Mouse (Mus musculus): ENCODE results near the gene Marveld2. TPM values are rescaled to one million over a fixed set of nuclear protein-coding genes. Genes with fewer than 3 reads are reported as not detected.
A peak's percentile ranks its signal among the peaks of the same experiment; 100 is the strongest.

Marveld2 gene
- polyA plus RNA-seq (2015; fragmentation: Nextera tagmentation; extraction: Ambion mirVana) = 2.5 and 4.9 TPM in 2 replicates

GRCm38 (mm10) chr13:100616181-100617087 lies at the start of gene Marveld2:
TSS of gene Marveld2 (minus strand) at chr13:100616971.
- whole genome bisulfite sequencing = 4% methylated on average over 68 of the region's 77 CpGs

GRCm38 (mm10) chr13:100659864-100660456 lies 43.2 kb upstream of the Marveld2 start:
- peak; percentile 69; the same call in 1 of the 2 replicates for ATAC-seq (ENCODE audit: low FRiP score)
- Histone ChIP-seq H3K36me3 (peaks cover 9% of the 10 kb centered on the region), H3K4me3 (replicated peaks) (no peak overlapping the region), H3K4me2 (no peak overlapping the region), H3K4me1 (no peaks in the 10 kb centered on the region), H3K9ac (replicated peaks) (no peak overlapping the region), H3K27me3 (replicated peaks) (no peaks in the 10 kb centered on the region), H3K27ac (replicated peaks) (no peak overlapping the region), H3K9me3 (replicated peaks) (no peaks in the 10 kb centered on the region)
- whole genome bisulfite sequencing = 48% methylated on average over 4 of the region's 4 CpGs

More at GRCm38 (mm10) chr13:100616181-100617087, at the start of gene Marveld2:
- Histone ChIP-seq H3K4me3 (replicated peaks) (peak within 1 kb of the TSS; percentile 48), H3K9ac (replicated peaks) (peak within 1 kb of the TSS; percentile 51), H3K36me3 (peaks cover 34% of the 10 kb centered on the region), H3K9me3 (replicated peaks) (no peaks in the 10 kb centered on the region), H3K27ac (replicated peaks) (no peak within 1 kb of the TSS), H3K4me1 (peaks cover 3% of the 10 kb centered on the region; the same call in 1 of the 2 replicates), H3K27me3 (replicated peaks) (peaks cover 14% of the 10 kb centered on the region), H3K4me2 (peak within 1 kb of the TSS; percentile 80)
- peak; percentile 49; the same call in 1 of the 2 replicates for ATAC-seq (ENCODE audit: low FRiP score)

- peaks cover 5% of the 10 kb centered on the region for H3K36me3 ChIP-seq
- no peaks in the 10 kb centered on the region for H3K27me3 ChIP-seq (replicated peaks)
- H3K9ac ChIP-seq (replicated peaks) = no peak overlapping the region
- H3K4me1 ChIP-seq = peaks cover 4% of the 10 kb centered on the region
- no peak overlapping the region for H3K4me3 ChIP-seq (replicated peaks)
- no peak overlapping the region for H3K4me2 ChIP-seq
- 92% methylated on average over 5 of the region's 5 CpGs for WGBS
- H3K9me3 ChIP-seq (replicated peaks) = no peaks in the 10 kb centered on the region
- H3K27ac ChIP-seq (replicated peaks) = no peak overlapping the region
- no peak for ATAC-seq (ENCODE audit: low FRiP score)
Measured at GRCm38 (mm10) chr13:100658091-100658490, 41.3 kb upstream of the Marveld2 start.

DNA sequence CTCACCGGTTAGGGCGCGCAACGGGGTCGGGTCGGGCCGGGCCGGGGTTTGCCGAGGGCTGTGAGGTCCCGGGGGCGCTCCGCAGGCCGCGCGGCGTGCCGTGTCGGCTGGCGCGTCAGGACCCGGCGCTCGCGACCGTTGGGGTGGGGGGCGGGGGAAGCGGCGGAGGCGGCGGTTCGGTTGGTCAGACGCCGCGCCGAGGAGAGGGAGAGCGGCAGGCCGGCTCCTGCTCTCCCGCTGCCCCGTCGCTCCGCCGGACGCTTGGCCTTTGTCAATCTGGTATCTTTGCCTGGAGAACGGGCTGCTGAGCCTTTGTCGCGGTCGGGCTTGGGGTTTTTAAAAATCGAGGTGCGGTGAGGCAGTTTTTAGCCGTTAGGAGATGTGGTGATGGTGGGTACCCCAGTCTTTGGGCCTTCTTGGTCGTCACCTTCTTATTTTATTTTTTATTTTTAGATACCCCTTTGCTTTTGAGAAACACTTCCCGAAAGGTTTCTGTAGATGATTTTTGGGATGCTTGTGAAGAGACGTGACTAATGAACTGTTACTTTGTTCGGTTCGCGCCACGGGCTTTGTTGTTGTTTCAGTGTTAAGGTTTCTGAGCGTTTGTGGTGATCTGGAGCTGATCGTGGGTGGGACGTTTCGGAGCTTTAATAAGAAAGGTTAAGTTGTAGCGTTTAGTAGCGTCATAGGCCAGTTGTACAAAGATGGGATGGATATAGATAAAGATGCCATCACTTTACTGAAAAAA lies 34.8 kb upstream of the Marveld2 start, which contains the start of gene Taf9:
TSS of gene Taf9 (plus strand) at position 141 of the 748 bp plus-strand sequence.
- Histone ChIP-seq H3K4me1 (peaks cover 17% of the 10 kb centered on the region), H3K9me3 (replicated peaks) (no peaks in the 10 kb centered on the region), H3K27ac (replicated peaks) (peak within 1 kb of the TSS; percentile 96), H3K9ac (replicated peaks) (peak within 1 kb of the TSS; percentile 86), H3K4me2 (peak within 1 kb of the TSS; percentile 85), H3K27me3 (replicated peaks) (no peaks in the 10 kb centered on the region), H3K4me3 (replicated peaks) (peak within 1 kb of the TSS; percentile 97), H3K36me3 (peaks cover 12% of the 10 kb centered on the region)
- under 1% methylated on average over 58 of the region's 63 CpGs for WGBS
- ATAC-seq (ENCODE audit: low FRiP score) = peak; percentile 85

- peaks cover 17% of the 10 kb centered on the region for H3K4me1 ChIP-seq
- H3K4me3 ChIP-seq (replicated peaks) = peak within 1 kb of the TSS; percentile 97
- H3K27me3 ChIP-seq (replicated peaks) = no peaks in the 10 kb centered on the region
- peak within 1 kb of the TSS; percentile 85 for H3K4me2 ChIP-seq
- no peaks in the 10 kb centered on the region for H3K9me3 ChIP-seq (replicated peaks)
- H3K27ac ChIP-seq (replicated peaks) = peak within 1 kb of the TSS; percentile 96
- peaks cover 19% of the 10 kb centered on the region for H3K36me3 ChIP-seq
- WGBS = under 1% methylated on average over 70 of the region's 73 CpGs
- peak within 1 kb of the TSS; percentile 86 for H3K9ac ChIP-seq (replicated peaks)
- peak; percentile 98 for ATAC-seq (ENCODE audit: low FRiP score)
Measured at GRCm38 (mm10) chr13:100650550-100651438, 34.0 kb upstream of the Marveld2 start, which contains the start of the genes Ak6 and Rad17. TSS of gene Ak6 (plus strand) at chr13:100650979. TSS of gene Rad17 (minus strand) at chr13:100651051.

- no peak for ATAC-seq (ENCODE audit: low FRiP score)
- H3K27me3 ChIP-seq (replicated peaks) = no peaks in the 10 kb centered on the region
- H3K4me1 ChIP-seq = peaks cover 13% of the 10 kb centered on the region
- H3K9ac ChIP-seq (replicated peaks) = no peak overlapping the region
- no peak overlapping the region for H3K27ac ChIP-seq (replicated peaks)
- 97% methylated on average over 8 of the region's 8 CpGs for WGBS
- no peak overlapping the region for H3K4me2 ChIP-seq
- peaks cover 39% of the 10 kb centered on the region for H3K36me3 ChIP-seq
- no peak overlapping the region for H3K4me3 ChIP-seq (replicated peaks)
- no peaks in the 10 kb centered on the region for H3K9me3 ChIP-seq (replicated peaks)
Measured at GRCm38 (mm10) chr13:100648223-100648622, 31.5 kb upstream of the Marveld2 start.

DNA sequence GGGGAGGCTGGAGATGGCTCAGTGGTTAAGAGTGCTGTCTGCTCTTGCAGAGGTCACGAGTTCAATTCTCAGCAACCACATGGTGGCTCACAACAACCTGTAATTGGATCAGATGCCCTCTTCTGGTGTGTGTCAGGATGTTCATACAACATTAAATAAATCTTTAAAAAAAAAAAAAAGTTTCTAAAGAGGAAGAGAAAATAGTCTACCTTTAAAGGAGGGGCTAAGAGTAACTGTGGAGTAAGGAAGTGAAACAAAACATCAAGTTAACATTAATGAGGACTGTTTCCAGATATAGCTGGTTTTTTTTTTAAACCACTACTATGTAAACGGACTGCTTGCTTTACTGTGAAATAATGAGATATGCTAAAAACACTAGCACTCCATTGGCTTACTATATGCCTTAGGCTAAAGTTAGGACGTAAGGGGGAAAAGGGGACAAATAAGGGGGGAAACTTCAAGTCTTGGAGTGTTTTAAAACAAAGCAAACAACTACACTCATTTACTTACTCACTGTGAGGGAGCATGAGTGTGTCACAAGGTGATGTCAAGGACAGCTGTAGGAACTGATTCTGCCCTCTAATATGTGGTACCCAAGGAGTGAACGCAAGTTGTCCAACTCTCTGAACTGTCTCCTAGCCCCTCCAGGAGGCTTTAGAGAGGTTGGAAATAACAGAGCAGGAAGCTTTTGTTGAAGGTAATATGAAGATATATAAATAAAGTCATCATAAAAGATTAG lies 25.9 kb upstream of the Marveld2 start:
- Histone ChIP-seq H3K4me2 (no peak overlapping the region), H3K9me3 (replicated peaks) (no peaks in the 10 kb centered on the region), H3K4me1 (no peaks in the 10 kb centered on the region), H3K36me3 (peaks cover 75% of the 10 kb centered on the region), H3K27me3 (replicated peaks) (no peaks in the 10 kb centered on the region), H3K9ac (replicated peaks) (no peak overlapping the region), H3K4me3 (replicated peaks) (no peak overlapping the region), H3K27ac (replicated peaks) (no peak overlapping the region)
- no peak for ATAC-seq (ENCODE audit: low FRiP score)
- WGBS = 91% methylated on average over 4 of the region's 4 CpGs

DNA sequence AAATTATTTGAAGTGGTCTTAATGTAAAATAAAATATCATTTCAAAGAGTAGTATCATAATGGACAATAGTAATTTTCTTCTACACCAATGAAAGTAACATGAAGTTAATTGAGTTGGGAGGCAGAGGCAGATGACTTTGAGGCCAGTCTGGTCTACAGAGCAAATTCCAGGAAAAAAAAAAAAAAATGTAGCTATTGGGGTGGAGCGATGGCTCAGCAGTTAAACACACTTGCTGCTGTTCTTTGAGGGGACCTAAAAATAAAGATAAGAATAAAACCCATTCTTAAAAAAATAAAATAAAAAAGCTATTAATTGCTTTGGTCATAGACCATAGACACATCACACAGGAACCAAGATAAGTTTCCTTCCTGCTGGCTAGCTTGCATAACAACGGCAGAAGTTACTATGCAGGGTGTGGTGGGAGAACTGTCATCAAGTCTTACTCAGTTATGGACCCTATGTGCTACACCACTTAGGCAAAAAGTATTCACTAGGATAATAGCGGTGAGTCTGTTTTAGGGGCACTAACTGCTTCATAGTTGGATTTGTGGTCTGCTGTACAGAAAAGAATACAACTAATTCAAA lies 17.4 kb upstream of the Marveld2 start:
- Histone ChIP-seq H3K27me3 (replicated peaks) (no peaks in the 10 kb centered on the region), H3K4me2 (no peak overlapping the region), H3K9me3 (replicated peaks) (no peaks in the 10 kb centered on the region), H3K9ac (replicated peaks) (no peak overlapping the region), H3K4me3 (replicated peaks) (no peak overlapping the region), H3K27ac (replicated peaks) (no peak overlapping the region), H3K4me1 (no peaks in the 10 kb centered on the region), H3K36me3 (peaks cover 60% of the 10 kb centered on the region)
- ATAC-seq (ENCODE audit: low FRiP score) = no peak
- 94% methylated on average over 3 of the region's 3 CpGs for WGBS

DNA sequence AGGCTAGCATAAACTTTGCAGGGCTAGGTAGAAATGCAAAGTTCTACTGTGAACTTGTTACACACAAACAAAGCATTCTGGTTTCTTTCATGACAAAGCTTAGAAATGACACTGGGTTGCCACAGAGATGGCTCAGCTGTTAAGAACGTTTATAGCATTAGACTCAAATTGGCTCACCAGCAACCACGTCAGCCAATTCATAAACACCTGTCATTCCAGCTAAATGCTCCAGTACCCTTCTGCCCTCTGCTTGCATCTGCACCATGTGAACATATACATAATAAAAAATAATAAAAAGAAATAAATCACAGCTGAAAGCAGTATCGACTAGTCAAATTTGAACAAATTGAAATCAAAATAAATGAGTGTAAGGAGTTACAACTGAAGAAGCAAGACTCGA lies 5.5 kb upstream of the Marveld2 start:
- no peak overlapping the region for H3K4me3 ChIP-seq (replicated peaks)
- H3K36me3 ChIP-seq = peaks cover 64% of the 10 kb centered on the region
- no peaks in the 10 kb centered on the region for H3K9me3 ChIP-seq (replicated peaks)
- H3K9ac ChIP-seq (replicated peaks) = no peak overlapping the region
- no peak overlapping the region for H3K4me2 ChIP-seq
- 83% methylated on average over 4 of the region's 4 CpGs for WGBS
- H3K4me1 ChIP-seq = no peaks in the 10 kb centered on the region
- ATAC-seq (ENCODE audit: low FRiP score) = no peak
- H3K27me3 ChIP-seq (replicated peaks) = peaks cover 10% of the 10 kb centered on the region
- H3K27ac ChIP-seq (replicated peaks) = no peak overlapping the region

- Histone ChIP-seq H3K4me2 (no peak overlapping the region), H3K4me3 (replicated peaks) (no peak overlapping the region), H3K9me3 (replicated peaks) (no peaks in the 10 kb centered on the region), H3K4me1 (peaks cover 3% of the 10 kb centered on the region; the same call in 1 of the 2 replicates), H3K27me3 (replicated peaks) (peaks cover 14% of the 10 kb centered on the region), H3K9ac (replicated peaks) (no peak overlapping the region), H3K27ac (replicated peaks) (no peak overlapping the region), H3K36me3 (peaks cover 38% of the 10 kb centered on the region)
- no peak for ATAC-seq (ENCODE audit: low FRiP score)
- WGBS = 80% methylated on average over 13 of the region's 13 CpGs
Measured at GRCm38 (mm10) chr13:100617583-100617982, 812 bp upstream of the Marveld2 start.

Measured in neural tube, embryonic 15.5 days (tissue).